Mouse (Mus musculus): Measurements from ENCODE around the gene Itgb6. TPM values are rescaled to one million over a fixed set of nuclear protein-coding genes. Genes with fewer than 3 reads are reported as not detected.
A peak's percentile ranks its signal among the peaks of the same experiment; 100 is the strongest.

Itgb6 gene
- polyA plus RNA-seq, 1 experiment from 2014 or later, result 1.9 TPM

DNA sequence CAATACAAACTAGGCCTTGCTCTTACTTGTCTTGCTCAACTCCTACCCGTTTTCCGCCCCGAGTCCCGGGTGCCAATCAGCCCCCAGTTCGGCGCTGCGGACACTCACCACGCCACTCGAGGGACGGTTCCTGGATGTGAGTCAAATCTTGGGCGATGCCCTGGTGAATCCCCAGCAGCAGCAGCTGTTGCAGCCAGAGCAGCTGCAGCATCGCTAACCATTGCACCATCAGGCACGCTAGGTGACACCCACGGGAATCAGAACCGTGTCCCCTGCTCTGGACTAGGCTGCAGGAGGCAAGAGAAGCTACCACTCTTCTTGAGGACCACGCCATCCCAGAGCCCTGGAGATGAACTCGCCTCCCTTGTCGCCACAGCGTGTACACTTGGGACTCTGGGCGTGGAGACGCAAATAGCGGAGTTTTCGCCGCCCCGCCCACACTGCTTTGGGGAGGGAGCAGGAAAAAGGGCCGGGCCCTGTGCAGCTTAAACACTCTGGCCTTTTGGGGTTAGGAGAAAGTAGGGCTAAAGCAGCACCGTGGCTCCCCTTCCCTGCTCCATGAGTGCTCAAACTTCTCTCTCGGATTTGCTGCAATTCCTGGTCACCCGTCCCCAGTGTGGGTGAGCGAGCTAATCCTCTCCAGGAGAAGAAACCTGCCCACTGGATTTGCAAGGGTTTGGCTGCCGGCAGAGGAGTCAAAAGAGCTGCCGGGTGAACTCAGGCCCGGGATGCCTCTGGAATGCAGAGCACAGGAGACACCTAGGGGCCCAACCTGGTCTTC lies 169.4 kb downstream of the Itgb6 start, which contains the start of gene Pla2r1:
Pla2r1 (minus strand) TSS at position 407 of the 781 bp plus-strand sequence.
- H3K27me3 ChIP-seq, result peaks cover 25% of the 10 kb centered on the region
- H3K9me3 ChIP-seq, result no peaks in the 10 kb centered on the region
- no peak within 1 kb of the TSS for H3K27ac ChIP-seq
- ATAC-seq (ENCODE audit: insufficient number of reproducible peaks, insufficient read depth, low FRiP score, low TSS enrichment, low read depth), result peak; percentile 65; the same call in 1 of the 2 replicates
- H3K4me2 ChIP-seq, result peak within 1 kb of the TSS; percentile 75
- peak within 1 kb of the TSS; percentile 44 for H3K9ac ChIP-seq (replicated peaks)
- 3% methylated on average over 33 of the region's 33 CpGs for WGBS
- H3K36me3 ChIP-seq, result no peaks in the 10 kb centered on the region
- H3K4me1 ChIP-seq (replicated peaks), result peaks cover 10% of the 10 kb centered on the region
- H3K4me3 ChIP-seq (replicated peaks), result peak within 1 kb of the TSS; percentile 43

DNA sequence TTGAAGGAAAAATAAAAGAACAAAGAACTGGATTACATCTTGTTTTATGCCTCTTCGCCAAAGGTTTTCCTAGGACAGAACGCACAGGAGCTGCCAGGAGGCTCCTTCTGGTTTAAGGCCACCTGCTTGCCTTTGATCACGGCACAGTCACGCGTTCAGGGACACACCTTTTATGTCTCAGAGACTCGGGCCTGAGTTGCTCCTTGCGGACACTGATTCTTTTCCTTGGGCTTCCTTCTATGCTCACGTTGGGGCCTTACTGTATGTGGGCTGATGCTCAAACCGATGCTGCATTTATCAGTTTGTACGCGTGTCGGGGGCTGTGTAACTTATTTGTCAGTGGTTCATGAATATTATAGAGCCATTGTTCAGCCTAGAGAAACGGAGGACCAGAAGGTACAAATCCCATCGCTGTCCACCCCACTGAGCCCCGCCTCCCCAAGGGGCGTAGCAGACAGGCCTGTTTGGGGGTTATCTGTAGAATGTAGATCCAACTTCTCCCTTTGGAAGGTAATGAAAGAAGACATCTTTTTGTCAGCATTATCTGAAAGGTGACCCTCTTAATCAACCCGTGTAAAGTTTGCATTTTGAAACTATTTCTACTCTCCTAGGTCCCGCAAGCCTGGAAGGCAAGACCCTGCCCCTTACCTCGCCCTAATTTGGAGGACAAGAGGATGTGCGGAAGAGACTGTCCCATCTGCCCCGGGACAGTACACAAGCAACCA lies 170.1 kb downstream of the Itgb6 start:
- peak overlapping the region; percentile 44 for H3K9ac ChIP-seq (replicated peaks)
- peak overlapping the region; percentile 75 for H3K4me2 ChIP-seq
- H3K27me3 ChIP-seq, result peaks cover 25% of the 10 kb centered on the region
- peak overlapping the region; percentile 43 for H3K4me3 ChIP-seq (replicated peaks)
- H3K9me3 ChIP-seq, result no peaks in the 10 kb centered on the region
- H3K27ac ChIP-seq, result no peak overlapping the region
- no peaks in the 10 kb centered on the region for H3K36me3 ChIP-seq
- H3K4me1 ChIP-seq (replicated peaks), result peaks cover 10% of the 10 kb centered on the region
- no peak for ATAC-seq (ENCODE audit: insufficient number of reproducible peaks, insufficient read depth, low FRiP score, low TSS enrichment, low read depth)
- 25% methylated on average over 21 of the region's 21 CpGs for WGBS

DNA sequence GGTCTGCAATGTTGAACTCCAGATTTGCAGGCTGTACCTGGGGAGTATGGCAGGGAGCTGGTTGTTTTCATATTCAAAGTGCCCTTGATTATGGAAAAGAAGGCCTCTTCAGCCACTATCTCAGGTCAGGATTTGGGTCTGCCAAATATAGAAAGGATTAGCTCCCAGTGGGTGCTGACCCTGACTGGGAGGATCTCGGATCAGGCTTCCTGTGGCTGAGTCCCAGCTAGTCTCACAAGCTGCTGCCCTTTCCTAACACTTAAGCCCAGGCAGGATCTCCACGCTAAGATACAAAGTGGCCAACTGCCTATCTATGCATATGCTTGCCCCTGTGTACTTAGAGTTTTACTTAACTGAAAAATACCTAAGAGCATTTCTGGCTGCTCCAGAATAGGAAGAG lies 170.8 kb downstream of the Itgb6 start:
- ATAC-seq (ENCODE audit: insufficient number of reproducible peaks, insufficient read depth, low FRiP score, low TSS enrichment, low read depth), result no peak
- 60% methylated on average over 2 of the region's 2 CpGs for WGBS

DNA sequence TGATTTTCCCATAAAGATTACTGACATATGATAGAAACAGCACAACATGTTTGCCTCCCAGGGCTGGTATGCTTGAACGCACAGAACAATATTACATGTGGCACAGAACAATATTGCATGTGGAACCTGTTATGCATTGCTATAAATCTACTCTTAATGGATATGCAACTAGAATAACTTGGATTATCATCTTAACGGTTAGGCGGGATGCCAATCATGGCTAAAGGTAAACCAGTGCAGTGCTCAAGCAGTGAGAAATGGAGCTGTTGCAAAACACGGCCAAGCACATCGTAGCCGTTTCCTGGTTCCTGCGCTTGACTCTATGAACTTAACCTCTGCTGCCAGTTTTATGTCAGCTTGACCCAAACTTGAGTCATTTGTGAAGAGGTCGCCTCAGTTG lies 171.9 kb downstream of the Itgb6 start:
- Histone ChIP-seq H3K4me1 (replicated peaks) (peaks cover 10% of the 10 kb centered on the region), H3K27ac (no peak overlapping the region), H3K9me3 (no peaks in the 10 kb centered on the region), H3K4me3 (replicated peaks) (no peak overlapping the region), H3K36me3 (no peaks in the 10 kb centered on the region), H3K4me2 (no peak overlapping the region), H3K27me3 (peaks cover 25% of the 10 kb centered on the region), H3K9ac (replicated peaks) (no peak overlapping the region)
- no peak for ATAC-seq (ENCODE audit: insufficient number of reproducible peaks, insufficient read depth, low FRiP score, low TSS enrichment, low read depth)
- WGBS, result 91% methylated on average over 8 of the region's 8 CpGs

More for the DNA sequence above, 170.8 kb downstream of the Itgb6 start:
- Histone ChIP-seq H3K9ac (replicated peaks) (no peak overlapping the region), H3K27me3 (peaks cover 25% of the 10 kb centered on the region), H3K4me1 (replicated peaks) (peaks cover 10% of the 10 kb centered on the region), H3K4me3 (replicated peaks) (no peak overlapping the region), H3K36me3 (no peaks in the 10 kb centered on the region), H3K27ac (no peak overlapping the region), H3K4me2 (no peak overlapping the region), H3K9me3 (no peaks in the 10 kb centered on the region)

DNA sequence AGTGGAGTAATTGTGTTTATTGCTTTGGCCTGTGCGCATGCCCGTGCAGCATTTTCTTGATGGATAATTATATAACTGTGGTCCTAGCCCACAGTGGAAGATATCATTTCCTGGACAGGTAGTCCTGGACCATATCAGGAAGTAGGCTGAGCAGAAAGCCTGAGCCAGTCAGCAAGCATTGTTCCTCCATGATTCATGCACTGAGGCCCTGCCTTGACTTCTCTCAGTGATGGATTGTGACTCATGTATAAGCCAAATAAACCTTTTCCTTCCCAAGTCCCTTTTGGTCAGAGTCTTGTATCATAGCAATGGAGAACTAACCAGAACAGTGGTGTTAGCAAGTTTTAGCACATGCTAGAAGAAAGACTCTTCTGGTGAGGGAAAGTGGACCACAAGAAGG lies 172.6 kb downstream of the Itgb6 start:
- no peak overlapping the region for H3K4me2 ChIP-seq
- ATAC-seq (ENCODE audit: insufficient number of reproducible peaks, insufficient read depth, low FRiP score, low TSS enrichment, low read depth), result no peak

More for the DNA sequence above, 172.6 kb downstream of the Itgb6 start:
- H3K27me3 ChIP-seq, result peaks cover 25% of the 10 kb centered on the region
- H3K9ac ChIP-seq (replicated peaks), result no peak overlapping the region
- H3K4me1 ChIP-seq (replicated peaks), result peaks cover 10% of the 10 kb centered on the region
- H3K4me3 ChIP-seq (replicated peaks), result no peak overlapping the region
- no peak overlapping the region for H3K27ac ChIP-seq
- 83% methylated on average over 2 of the region's 2 CpGs for WGBS
- no peaks in the 10 kb centered on the region for H3K36me3 ChIP-seq
- H3K9me3 ChIP-seq, result no peaks in the 10 kb centered on the region

Other genes starting within 250 kb of the Itgb6 start
- 1.2 and 1.9 TPM in 2 replicates for gene Pla2r1, start 169.3 kb downstream of the Itgb6 start, polyA plus RNA-seq (2016; fragmentation: Nextera tagmentation; extraction: Ambion mirVana)
- 101 and 114 TPM in 2 replicates for gene Rbms1, start 240.5 kb upstream of the Itgb6 start, polyA plus RNA-seq (2016; fragmentation: Nextera tagmentation; extraction: Ambion mirVana)